Mouse (Mus musculus) cortical plate, adult 2 months (tissue): ENCODE results near the gene Klf16. TPM values are rescaled to one million over a fixed set of nuclear protein-coding genes. Genes with fewer than 3 reads are reported as not detected.

Source experiments
- H3K27ac ChIP-seq: fragments of 200-500 bp; 2 replicates; pipeline ENCODE4 v1.5.1; 2012; ENCODE audit warnings: low read length, control low read depth, inconsistent platforms; ENCODE audit not compliant: insufficient read depth
- H3K4me1 ChIP-seq: fragments of 200-500 bp; 2 replicates; pipeline ENCODE4 v1.6.1; 2011; ENCODE audit warnings: low read length; ENCODE audit not compliant: control insufficient read depth, insufficient read depth
- H3K4me3 ChIP-seq: fragments of 200-500 bp; 2 replicates; pipeline ENCODE4 v1.5.1; 2011; ENCODE audit warnings: mild to moderate bottlenecking, low read length, control low read depth; ENCODE audit not compliant: insufficient read depth
- CTCF ChIP-seq: fragments of 200-500 bp; IDR thresholded peaks from 2 replicates; pipeline ENCODE4 v1.5.1; 2011; ENCODE audit warnings: mild to moderate bottlenecking, control low read depth, low read length; ENCODE audit not compliant: insufficient read depth; ENCODE audit errors: extremely low read depth
- POLR2A ChIP-seq: fragments of 200-500 bp; IDR thresholded peaks from 2 replicates; pipeline ENCODE4 v1.6.1; 2011; ENCODE audit warnings: mild to moderate bottlenecking, low read length, control low read depth; ENCODE audit not compliant: insufficient read depth; ENCODE audit errors: extremely low read depth
- polyA plus RNA-seq: library from polyadenylated mRNA; depleted of rRNA; stranded (reverse); fragments of >200 nt; gene quantifications from 2 replicates; pipeline ENCODE4 v1.2.3, GENCODE M21; 2012

Gene Klf16
- polyA plus RNA-seq, 1 experiment = 36.9 TPM

DNA sequence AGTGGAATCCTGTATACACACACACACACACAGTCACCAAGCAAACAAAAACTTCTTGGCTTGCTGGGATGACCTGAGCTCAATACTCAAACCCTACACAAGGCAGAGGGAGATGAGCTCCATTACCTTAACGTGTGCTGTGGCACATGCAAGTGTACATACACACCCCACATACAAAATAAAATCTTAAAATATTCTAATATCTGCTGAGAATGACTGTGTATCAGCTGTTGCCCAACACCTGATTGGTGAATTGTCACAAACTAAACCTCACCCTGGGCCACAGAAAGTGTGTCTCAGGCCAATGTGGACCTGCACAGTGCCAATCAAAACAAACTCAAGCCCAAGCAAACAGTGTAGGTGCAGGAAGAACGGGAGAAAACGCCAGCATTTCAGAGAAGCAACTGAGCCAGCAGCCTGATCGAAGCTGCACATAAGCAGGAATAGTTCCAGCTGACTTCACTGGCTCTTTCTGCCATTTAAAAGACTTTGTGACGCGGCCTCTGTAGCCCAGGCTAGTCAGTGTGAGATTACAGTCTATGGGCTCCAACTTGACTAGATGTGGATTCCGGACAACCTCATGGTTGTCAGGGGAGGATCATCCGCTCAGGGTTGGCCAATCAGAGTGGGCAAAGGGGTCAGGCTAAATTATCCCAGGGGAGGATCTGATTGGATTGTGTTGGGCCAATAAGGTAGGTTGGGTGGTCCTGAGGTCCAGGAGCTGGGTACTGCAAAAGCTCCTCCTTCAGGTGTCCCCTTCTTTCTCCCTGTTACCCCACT lies 42.5 kb upstream of the Klf16 start:
- TF ChIP-seq POLR2A (no peak), CTCF (no peak)
- peaks cover 3% of the 10 kb centered on the region for H3K4me1 ChIP-seq
- no peak overlapping the region for H3K4me3 ChIP-seq
- H3K27ac ChIP-seq = no peak overlapping the region

DNA sequence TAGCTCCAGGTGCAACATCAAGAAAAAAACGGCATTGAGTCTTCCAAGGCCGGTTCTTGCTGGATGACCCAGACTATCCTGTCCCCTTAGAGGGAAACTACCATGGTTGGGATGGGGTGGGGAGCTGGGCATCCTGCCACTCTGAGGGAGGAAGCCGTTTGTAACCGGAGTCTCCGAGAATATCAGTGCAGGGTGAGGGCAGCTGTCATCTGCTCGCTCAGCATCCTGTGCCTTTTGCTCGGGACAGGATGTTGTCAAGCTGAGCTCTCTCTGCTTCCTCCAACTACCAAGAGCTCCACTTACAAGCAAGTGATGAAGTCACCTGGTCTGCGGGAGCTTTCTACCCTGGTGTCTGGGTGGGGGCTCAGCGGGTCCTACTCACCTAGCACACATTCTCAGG lies 41.1 kb upstream of the Klf16 start:
- Histone ChIP-seq H3K4me1 (no peaks in the 10 kb centered on the region), H3K4me3 (no peak overlapping the region), H3K27ac (no peak overlapping the region)
- no peak for TF ChIP-seq POLR2A
- TF ChIP-seq CTCF = no peak

DNA sequence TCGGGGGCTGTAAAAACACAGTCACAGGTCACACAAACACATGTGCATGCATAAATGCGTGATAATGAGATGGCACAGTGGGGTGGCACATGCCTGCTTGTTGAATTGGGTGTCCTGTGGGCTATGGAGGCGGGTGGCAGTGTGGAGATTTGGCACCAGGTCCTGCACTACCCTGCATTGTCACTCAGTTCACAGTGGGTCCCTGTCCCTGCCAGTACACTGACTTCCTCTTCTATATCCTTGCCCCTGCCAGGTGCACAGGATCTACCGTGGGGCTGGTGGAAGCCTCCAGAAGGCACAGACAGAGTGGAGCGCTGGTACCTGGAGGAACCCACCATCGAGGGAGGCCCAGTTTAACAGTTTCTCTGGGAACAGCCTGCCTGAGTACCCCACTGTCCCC lies 37.2 kb upstream of the Klf16 start:
- no peak for TF ChIP-seq CTCF
- no peak for TF ChIP-seq POLR2A
- no peak overlapping the region for H3K27ac ChIP-seq
- no peak overlapping the region for H3K4me3 ChIP-seq
- H3K4me1 ChIP-seq = no peaks in the 10 kb centered on the region

DNA sequence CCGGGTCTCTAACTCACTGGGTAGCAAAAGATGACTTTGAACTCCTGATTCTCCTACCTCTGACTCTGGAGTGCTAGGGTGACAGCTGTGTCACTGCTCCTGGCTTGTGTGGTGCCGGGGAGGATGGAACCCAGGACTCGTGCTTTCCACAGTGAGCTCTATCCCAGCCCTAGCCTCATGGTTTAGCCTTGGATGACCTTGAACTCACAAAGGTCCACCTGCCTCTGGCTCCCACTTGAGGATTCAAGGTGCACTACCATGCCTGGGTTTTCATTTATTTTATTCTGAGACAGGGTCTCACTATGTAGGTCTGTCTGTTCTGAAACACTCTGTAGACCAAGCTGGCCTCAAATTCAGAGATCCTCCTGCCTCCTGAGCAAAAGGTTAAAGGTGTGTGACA lies 36.7 kb upstream of the Klf16 start:
- Histone ChIP-seq H3K27ac (no peak overlapping the region), H3K4me3 (no peak overlapping the region), H3K4me1 (no peaks in the 10 kb centered on the region)
- TF ChIP-seq POLR2A (no peak), CTCF (no peak)

DNA sequence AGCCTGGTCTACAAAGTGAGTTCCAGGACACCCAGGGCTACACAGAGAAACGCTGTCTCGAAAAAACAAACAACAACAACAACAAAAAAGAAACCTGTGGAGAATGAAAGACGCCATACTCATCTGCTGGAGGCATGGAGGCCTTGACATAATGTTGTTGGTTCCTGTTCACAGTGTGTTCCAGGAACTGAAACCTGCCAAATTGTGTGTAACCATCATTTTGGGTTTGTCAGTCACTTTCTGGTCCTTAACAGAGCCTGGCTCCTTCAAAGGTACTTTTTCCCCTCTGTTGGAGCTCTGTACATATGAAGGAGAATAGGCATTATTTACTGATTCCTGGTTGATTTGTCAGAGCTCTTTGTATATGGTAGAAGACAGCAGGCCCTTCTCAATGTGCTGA lies 34.8 kb upstream of the Klf16 start:
- no peak overlapping the region for H3K4me3 ChIP-seq
- H3K27ac ChIP-seq = no peak overlapping the region
- no peak for TF ChIP-seq CTCF
- no peak for TF ChIP-seq POLR2A
- no peaks in the 10 kb centered on the region for H3K4me1 ChIP-seq

DNA sequence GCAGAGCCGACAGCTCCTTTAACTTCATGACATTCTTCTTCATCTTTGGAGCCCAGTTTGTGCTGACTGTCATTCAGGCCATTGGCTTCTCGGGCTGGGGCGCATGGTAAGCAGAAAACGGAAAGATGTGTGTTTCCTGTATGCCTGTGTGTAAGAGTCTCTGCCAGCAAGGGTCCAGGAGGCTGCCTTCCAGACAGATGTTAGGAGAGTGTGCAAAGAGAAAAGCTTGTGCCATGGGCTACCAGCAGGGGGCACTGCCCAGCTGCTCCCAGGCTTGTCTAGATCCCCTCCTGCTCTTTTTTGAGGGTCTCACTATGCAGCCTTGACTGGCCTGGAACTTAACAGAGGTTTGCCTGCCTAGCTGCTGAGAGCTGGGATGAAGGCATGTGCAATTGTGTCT lies 33.9 kb upstream of the Klf16 start:
- no peak overlapping the region for H3K27ac ChIP-seq
- no peaks in the 10 kb centered on the region for H3K4me1 ChIP-seq
- H3K4me3 ChIP-seq = no peak overlapping the region
- TF ChIP-seq POLR2A = no peak
- peak; percentile 65 for TF ChIP-seq CTCF

DNA sequence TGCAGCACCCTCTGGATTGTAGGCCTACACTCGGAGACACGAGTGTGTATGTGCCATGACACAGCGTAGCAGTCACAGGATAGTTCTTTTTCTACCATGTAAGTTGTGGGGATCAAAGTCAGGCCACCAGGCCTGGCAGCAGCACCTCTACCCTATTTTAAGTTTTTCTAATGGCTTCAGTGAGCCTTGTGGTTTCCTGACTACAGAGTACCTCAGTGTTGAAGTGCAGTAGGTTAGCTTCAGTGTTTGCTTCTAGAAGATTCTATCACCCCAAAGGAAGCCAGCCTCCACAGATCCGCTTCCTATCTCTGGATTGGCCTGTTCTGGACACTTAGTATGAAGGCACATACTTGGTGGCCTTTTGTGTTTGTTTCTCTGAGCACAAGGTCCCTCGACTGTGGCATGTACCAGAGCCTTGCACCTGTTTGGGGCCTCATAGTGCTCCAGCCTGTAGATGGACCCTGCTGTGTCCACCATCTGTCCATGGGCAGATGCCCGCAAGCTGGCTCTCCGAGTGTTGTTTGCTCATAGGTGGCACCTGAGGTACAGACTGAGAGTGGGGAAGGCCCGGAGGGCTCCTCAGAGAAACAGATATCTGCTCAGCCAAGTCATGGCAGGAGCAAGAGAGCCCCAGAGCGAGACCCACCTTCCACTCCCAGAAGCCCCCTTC lies 33.1 kb upstream of the Klf16 start:
- TF ChIP-seq POLR2A (no peak), CTCF (no peak)
- H3K27ac ChIP-seq = no peak overlapping the region
- H3K4me1 ChIP-seq = no peaks in the 10 kb centered on the region
- no peak overlapping the region for H3K4me3 ChIP-seq

DNA sequence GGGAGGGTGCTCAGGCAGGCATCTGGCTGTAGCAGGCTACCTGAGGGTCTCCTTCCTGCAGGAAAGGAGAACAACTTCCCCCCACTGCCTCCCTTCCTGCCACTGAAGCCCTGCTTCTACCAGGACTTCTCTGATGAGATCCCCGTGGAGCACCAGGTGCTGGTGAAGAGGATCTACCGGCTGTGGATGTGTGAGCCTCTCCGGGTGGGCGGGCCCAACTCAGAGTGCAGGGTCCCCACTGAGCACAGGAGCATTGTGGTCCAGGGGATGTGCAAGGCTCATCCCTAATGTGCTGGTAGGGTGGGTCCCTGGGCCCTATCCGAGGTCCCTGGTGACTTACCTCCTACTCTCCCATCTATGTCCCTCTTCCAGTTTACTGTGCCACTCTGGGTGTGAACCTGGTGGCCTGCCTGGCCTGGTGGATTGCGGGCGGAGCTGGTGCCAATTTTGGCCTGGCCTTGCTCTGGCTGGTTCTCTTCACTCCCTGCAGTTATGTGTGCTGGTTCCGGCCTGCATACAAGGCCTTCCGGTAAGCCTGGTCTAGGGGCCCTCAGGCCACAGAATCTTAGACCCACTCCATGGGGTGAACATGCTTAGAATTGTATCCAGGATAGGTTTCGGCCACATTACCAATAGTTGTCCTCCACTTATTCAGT lies 32.3 kb upstream of the Klf16 start:
- Histone ChIP-seq H3K4me1 (no peaks in the 10 kb centered on the region; the same call in 1 of the 2 replicates), H3K4me3 (no peak overlapping the region), H3K27ac (no peak overlapping the region)
- no peak for TF ChIP-seq CTCF
- no peak for TF ChIP-seq POLR2A

DNA sequence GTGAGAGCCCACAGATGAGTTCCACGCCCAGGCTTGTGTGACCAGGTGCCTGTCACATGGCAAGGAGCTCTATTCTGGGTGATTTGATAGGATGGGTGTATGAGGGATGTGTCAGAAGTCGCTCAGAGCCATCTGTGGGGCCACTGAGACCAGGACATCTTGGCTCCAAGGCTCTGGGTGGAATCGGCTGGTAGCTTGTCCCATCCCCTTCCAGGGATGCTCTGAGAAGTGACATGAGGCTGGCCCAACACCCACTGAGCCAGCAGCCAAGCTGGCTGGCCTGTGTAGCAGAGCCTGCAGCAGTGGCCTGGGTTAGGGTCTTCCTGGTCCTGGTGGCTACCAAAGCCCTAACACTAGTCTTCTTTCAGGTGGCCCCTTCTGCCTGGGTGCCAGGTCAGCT lies 31.3 kb upstream of the Klf16 start:
- TF ChIP-seq CTCF = no peak
- no peak for TF ChIP-seq POLR2A
- no peak overlapping the region for H3K4me3 ChIP-seq
- H3K4me1 ChIP-seq = no peaks in the 10 kb centered on the region; the same call in 1 of the 2 replicates
- no peak overlapping the region for H3K27ac ChIP-seq

DNA sequence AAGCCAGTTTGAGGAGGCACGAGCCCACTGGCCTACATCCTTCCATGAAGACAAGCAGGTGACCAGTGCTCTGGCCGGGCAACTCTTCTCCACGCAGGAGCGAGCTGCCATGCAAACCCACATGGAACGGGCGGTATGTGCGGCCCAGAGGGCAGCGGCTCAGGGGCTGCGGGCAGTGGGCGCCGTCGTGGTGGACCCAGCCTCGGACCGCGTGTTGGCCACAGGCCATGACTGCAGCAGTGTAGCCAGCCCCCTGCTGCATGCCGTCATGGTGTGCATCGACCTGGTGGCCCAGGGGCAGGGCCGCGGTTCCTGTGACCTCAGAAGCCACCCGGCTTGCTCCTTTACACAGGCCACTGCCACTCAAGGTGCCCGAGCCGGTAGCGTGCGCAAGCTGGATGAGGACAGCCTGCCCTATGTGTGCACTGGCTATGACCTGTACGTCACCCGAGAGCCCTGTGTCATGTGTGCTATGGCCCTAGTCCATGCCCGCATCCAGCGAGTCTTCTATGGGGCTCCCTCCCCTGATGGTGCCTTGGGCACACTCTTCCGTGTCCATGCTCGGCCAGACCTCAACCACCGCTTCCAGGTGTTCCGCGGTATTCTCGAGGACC lies 29.7 kb upstream of the Klf16 start:
- TF ChIP-seq POLR2A (no peak), CTCF (no peak)

More for the DNA sequence above, 29.7 kb upstream of the Klf16 start:
- H3K4me3 ChIP-seq = no peak overlapping the region
- H3K27ac ChIP-seq = no peak overlapping the region
- H3K4me1 ChIP-seq = no peaks in the 10 kb centered on the region; the same call in 1 of the 2 replicates
